Mouse (Mus musculus) brown adipose tissue, adult 24 weeks (tissue): ENCODE measurements around the gene 4930402K13Rik. TPM values are rescaled to one million over a fixed set of nuclear protein-coding genes. Genes with fewer than 3 reads are reported as not detected.
A peak's percentile ranks its signal among the peaks of the same experiment; 100 is the strongest.
"Not testable (repeated sequence)": the region's sequence is repeated elsewhere in the genome, so short reads cannot be mapped to it uniquely, and the experiment has no call there.

Experiments
- H3K27ac ChIP-seq: fragments of 200-500 bp; replicated peaks from 2 replicates; pipeline ENCODE4 v1.5.1; 2012; ENCODE audit warnings: low read depth, mild to moderate bottlenecking, low read length
- H3K4me1 ChIP-seq: fragments of 200-500 bp; 2 replicates; pipeline ENCODE4 v1.6.1; 2012; ENCODE audit warnings: low read length, mixed read lengths; ENCODE audit not compliant: control insufficient read depth, insufficient read depth, insufficient read length
- H3K4me3 ChIP-seq: fragments of 200-500 bp; 2 replicates; pipeline ENCODE4 v1.5.1; 2012; ENCODE audit warnings: low read depth, mild to moderate bottlenecking, low read length, moderate library complexity; ENCODE audit not compliant: insufficient read depth
- polyA plus RNA-seq: library from polyadenylated mRNA; stranded (reverse); fragments of >200 nt; gene quantifications from 2 replicates; pipeline ENCODE4 v1.2.4, GENCODE M21; 2012; ENCODE audit not compliant: missing spikeins, insufficient read depth, insufficient read length

The 4930402K13Rik gene
- polyA plus RNA-seq: not detected in 2 replicates

DNA sequence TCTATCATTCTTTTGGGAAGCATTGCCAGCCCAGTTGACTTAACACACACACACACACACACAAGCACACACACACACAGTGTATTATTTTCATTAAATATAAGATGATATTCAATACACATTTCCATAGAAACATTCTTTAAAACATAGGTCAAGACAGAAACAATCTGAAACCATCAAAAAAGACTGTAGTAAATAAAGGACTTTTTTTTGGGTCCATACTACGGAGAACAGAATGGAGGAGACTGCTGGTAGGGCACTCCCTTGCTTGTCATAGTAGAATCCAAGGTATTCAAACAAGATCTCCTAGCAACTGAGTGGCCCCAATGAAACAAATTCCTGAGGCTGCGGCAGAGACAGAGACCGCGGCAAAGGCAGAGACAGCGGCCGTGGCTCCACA, at the start of gene 4930402K13Rik:
TSS of gene 4930402K13Rik (plus strand) at position 301 of the 400 bp plus-strand sequence.
- H3K27ac ChIP-seq: no peak within 1 kb of the TSS
- H3K4me3 ChIP-seq: no peak within 1 kb of the TSS
- no peaks in the 10 kb centered on the region for H3K4me1 ChIP-seq

DNA sequence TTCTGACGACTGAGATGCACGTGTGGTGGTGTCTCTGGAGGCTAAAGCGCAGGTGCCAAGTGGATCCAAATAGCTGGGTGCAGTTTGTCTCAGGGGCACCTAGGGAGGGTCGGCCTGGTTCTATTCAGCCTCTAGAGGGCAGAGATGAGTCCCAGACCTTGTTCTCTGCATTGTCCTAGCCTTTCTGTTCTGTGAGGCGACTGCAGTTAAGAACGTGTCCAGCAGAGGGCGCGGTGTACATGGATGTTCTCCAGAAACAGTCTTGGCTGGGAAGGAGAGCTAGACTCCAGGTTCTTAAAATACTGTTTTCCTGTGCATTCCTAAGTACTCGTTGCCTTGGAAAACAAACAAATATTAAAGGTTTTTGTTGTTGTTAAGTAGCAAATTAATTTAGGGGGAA, 43.4 kb upstream of the 4930402K13Rik start:
- H3K4me1 ChIP-seq, H3K4me3 ChIP-seq, H3K27ac ChIP-seq: not testable (repeated sequence)

DNA sequence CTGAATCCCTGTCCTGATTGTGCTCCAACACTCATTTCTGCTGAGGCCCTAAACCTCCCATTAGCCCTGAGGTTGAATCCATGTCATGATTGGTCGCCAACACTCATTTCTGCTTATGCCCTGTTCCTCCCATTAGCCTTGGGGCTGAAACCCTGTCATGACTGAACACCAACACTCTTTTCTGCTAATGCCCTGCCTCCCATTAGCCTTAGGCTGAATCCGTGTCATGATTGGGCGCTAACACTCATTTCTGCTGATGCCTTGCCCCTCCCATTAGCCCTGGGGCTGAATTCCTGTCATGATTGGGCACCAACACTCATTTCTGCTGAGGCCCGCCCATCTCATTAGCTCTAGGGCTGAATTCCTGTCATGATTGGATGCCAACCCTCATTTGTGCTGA, 42.3 kb upstream of the 4930402K13Rik start:
- Histone ChIP-seq H3K4me3 (no peak overlapping the region), H3K4me1 (no peaks in the 10 kb centered on the region), H3K27ac (no peak overlapping the region)

DNA sequence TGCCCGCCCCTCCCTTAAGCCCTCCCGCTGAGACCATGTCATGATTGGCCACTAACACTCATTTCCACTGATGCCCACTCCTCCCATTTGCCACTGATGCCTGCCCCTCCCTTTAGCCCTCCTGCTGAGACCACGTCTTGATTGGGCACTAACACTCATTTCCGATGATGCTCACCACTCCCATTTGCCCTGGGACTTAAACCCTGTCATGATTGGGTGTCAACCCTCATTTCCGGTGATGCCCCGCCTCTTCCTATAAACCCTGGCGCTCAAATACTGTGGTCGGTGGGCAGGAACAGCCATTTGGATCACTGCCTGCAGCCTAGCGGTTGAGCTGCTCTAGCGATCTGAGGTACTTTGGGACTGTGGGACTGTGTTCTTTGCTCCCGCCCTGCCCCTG, 41.6 kb upstream of the 4930402K13Rik start, which contains the start of gene Fthl17f:
TSS of gene Fthl17f (plus strand) at position 301 of the 400 bp plus-strand sequence.
- not testable (repeated sequence) for H3K4me1 ChIP-seq, H3K27ac ChIP-seq, H3K4me3 ChIP-seq

DNA sequence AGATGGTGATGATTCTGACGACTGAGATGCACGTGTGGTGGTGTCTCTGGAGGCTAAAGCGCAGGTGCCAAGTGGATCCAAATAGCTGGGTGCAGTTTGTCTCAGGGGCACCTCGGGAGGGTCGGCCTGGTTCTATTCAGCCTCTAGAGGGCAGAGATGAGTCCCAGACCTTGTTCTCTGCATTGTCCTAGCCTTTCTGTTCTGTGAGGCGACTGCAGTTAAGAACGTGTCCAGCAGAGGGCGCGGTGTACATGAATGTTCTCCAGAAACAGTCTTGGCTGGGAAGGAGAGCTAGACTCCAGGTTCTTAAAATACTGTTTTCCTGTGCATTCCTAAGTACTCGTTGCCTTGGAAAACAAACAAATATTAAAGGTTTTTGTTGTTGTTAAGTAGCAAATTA, 26.7 kb upstream of the 4930402K13Rik start:
- H3K4me3 ChIP-seq, H3K27ac ChIP-seq, H3K4me1 ChIP-seq: not testable (repeated sequence)

DNA sequence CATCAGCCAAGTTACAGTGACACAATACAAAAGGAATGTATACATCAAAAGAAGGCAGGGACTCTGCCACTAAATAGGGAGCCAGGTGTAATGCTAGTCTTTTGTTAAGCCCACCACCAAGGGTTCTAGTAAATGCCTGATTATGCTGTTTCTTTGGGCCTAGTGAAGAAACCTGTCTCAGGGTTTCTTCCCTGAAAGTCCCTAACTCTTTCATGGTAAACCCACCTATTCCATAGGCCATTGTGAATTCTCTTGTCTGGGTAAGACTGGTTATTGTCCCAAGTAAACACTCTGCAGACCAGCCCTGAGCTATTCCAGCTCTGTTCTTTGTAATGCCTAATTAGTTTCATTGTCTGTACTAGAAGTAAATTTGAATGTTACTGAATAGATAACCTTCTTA, 9.3 kb upstream of the 4930402K13Rik start:
- H3K27ac ChIP-seq, H3K4me1 ChIP-seq, H3K4me3 ChIP-seq: not testable (repeated sequence)

DNA sequence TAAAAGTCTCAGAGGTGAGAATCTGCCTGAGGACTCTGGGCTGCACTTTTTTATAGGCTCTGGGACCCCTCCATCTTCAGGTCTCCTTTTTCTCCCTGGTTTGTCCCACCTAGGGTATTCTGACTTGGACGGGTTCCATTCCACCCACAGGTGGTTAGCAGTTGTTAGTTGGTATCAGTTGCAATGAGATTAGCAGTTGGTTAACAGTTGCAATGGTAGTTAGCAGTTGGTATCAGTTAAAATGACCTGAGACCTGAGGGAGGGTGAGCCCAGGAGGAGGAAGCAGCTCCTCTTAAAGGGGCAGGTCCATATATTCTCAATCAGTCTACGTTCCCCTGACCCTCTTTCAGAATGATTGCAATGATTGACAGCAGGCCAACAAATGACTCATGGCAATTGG, 6.0 kb downstream of the 4930402K13Rik start:
- no peak overlapping the region for H3K4me3 ChIP-seq
- no peaks in the 10 kb centered on the region for H3K4me1 ChIP-seq
- H3K27ac ChIP-seq: no peak overlapping the region

DNA sequence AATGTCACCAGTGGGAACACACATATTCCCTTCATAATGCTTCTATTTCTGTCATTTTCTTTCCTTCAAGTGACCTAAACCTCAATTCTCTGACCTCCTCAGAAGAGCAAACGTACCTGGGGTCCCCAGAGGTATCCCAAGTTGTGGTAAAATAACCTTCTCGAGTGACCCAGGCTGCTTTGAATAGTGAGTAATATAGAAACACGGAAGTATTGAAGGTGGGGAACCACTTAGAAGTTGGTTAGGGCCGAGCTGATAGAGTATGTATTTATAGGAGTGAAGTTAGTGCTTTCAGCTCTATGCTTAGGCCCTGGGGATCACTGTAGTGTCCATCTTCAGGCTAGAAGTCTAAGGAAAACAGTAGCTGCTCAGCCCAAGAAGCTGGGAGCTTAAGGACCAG, 20.6 kb downstream of the 4930402K13Rik start:
- no peak overlapping the region for H3K27ac ChIP-seq
- no peak overlapping the region for H3K4me3 ChIP-seq
- H3K4me1 ChIP-seq: no peaks in the 10 kb centered on the region

DNA sequence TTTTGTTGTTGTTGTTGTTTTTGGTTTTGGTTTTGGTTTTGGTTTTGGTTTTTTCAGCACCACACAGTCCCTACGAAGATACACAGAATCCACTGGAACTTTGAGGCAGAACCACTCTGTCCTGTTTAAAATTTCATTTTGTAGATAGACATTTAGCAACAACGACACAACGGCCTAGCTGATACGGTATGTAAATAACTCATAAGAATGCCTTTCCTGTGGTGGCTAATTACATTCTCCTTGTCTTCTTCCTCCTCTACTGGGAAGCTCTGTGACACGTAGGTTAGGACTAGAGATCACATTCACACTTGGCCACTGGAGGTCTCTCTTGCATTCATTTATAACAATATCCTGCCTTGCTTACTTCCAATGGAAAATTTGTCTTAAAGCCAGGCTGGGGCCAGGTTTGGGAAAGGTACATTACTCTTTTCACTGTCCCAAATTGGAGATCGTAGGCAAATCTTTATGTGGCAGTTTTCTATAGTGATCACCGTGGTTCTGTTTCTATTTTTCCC, 24.0 kb downstream of the 4930402K13Rik start:
- no peak overlapping the region for H3K27ac ChIP-seq
- H3K4me3 ChIP-seq: peak overlapping the region; percentile 14; the same call in 1 of the 2 replicates
- no peaks in the 10 kb centered on the region for H3K4me1 ChIP-seq

DNA sequence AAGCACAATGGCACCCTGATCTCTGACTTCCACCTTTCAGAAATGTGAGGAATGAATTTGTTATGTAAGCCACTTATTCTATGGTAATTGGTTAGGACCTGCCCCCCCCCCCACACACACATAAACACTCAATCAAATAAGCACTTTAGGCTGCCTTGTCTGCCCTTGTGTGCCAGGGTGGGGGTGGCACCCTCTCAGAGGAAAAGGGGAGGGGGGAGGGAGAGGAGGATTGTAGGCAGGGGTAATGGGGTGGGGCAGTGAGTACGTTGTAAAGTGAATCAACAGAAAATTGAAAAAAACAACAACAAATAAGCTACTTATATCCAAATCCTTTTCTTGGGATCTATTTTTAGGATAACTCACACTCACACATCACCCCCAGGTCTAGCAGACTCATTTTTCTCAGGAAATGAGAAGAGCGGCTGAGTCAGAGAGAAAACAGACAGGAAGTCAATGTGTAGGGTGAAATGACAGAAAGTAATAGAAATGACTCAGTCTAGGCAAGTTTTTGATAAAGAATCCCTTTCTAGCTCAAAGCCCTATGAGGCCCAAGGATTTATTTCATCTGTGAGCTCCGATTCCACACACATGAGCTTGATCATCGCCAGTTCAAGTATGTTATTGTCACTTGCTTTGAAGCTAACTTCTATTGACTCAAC, 35.1 kb downstream of the 4930402K13Rik start:
- Histone ChIP-seq H3K4me1 (no peaks in the 10 kb centered on the region), H3K27ac (no peak overlapping the region), H3K4me3 (no peak overlapping the region)

DNA sequence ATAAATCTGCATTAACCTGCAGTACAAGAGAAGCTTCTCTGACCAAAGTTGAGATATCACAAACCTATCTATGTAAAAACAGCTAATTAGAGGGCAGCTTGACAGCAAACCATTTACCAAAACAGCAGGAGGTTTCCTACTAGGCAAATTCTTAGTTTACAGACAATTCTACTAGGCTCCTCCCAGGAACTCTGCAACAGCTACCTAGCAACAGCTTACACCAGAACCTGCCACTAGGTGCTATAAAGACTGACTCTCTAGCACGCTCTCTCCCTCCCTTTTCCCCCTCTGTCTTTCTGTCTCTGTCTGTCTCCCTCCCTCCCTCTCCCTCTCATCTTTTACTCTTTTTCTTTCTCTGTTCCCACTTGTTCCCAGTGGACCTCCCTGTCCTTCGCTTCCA, 38.3 kb downstream of the 4930402K13Rik start:
- H3K27ac ChIP-seq: no peak overlapping the region
- no peaks in the 10 kb centered on the region for H3K4me1 ChIP-seq
- no peak overlapping the region for H3K4me3 ChIP-seq

Other genes starting within 250 kb of the 4930402K13Rik start
- not detected in 2 replicates for gene Gm5751, start 230.3 kb upstream of the 4930402K13Rik start, polyA plus RNA-seq
- 0.52 TPM in 1 of 2 replicates, not detected in the other for gene B630019K06Rik, start 212.2 kb upstream of the 4930402K13Rik start, polyA plus RNA-seq
- gene Fthl17b, start 141.6 kb upstream of the 4930402K13Rik start, polyA plus RNA-seq: not detected in 2 replicates
- gene Fthl17c, start 128.0 kb upstream of the 4930402K13Rik start, polyA plus RNA-seq: not detected in 2 replicates
- gene Fthl17d, start 117.8 kb upstream of the 4930402K13Rik start, polyA plus RNA-seq: not detected in 2 replicates
- gene Fthl17e, start 71.1 kb upstream of the 4930402K13Rik start, polyA plus RNA-seq: not detected in 2 replicates
- not detected in 2 replicates for gene Fthl17f, start 41.5 kb upstream of the 4930402K13Rik start, polyA plus RNA-seq
- 0.36 TPM in 1 of 2 replicates, not detected in the other for gene Lancl3, start 95.3 kb downstream of the 4930402K13Rik start, polyA plus RNA-seq
- not detected in 2 replicates for gene Gm14862, start 152.3 kb downstream of the 4930402K13Rik start, polyA plus RNA-seq
- 1.1 and 1.6 TPM in 2 replicates for gene Xk, start 168.2 kb downstream of the 4930402K13Rik start, polyA plus RNA-seq
- gene H2al1m, start 179.2 kb downstream of the 4930402K13Rik start, polyA plus RNA-seq: not detected in 2 replicates
- gene H2al1k, start 246.1 kb downstream of the 4930402K13Rik start, polyA plus RNA-seq: not detected in 2 replicates